Mouse (Mus musculus) C2C12 (cell line): ENCODE data around the gene Olfr1564.
"Not testable (repeated sequence)": the region's sequence is repeated elsewhere in the genome, so short reads cannot be mapped to it uniquely, and the experiment has no call there.

Source experiments
- CEBPB ChIP-seq: IDR thresholded peaks from one replicate; pipeline ENCODE4 v1.6.1; 2011; ENCODE audit warnings: low read depth, mild to moderate bottlenecking, control low read depth, moderate library complexity
- CTCF ChIP-seq: IDR thresholded peaks from one replicate; pipeline ENCODE4 v1.5.1; 2011; ENCODE audit not compliant: control insufficient read depth, insufficient read depth, insufficient read length
- MAX ChIP-seq: IDR thresholded peaks from one replicate; pipeline ENCODE4 v1.6.1; 2011; ENCODE audit warnings: mild to moderate bottlenecking, control low read depth
- MYOD1 ChIP-seq: IDR thresholded peaks from one replicate; pipeline ENCODE4 v1.6.1; 2011; ENCODE audit warnings: low read depth; ENCODE audit not compliant: control insufficient read depth, insufficient read length
- USF1 ChIP-seq: IDR thresholded peaks from one replicate; pipeline ENCODE4 v1.6.1; 2011; ENCODE audit warnings: low read depth, mild to moderate bottlenecking, control low read depth, moderate library complexity

GRCm38 (mm10) chr17:33255319-33255657, 33.8 kb upstream of the Olfr1564 start:
- TF ChIP-seq CTCF, CEBPB, MYOD1, USF1, MAX: not testable (repeated sequence)
